In genomic region chr12:91736221-91736980, GRCm38 (mm10) we compare ENCODE assay signal across 16 mouse cellular contexts. TPM values are rescaled to one million over a fixed set of nuclear protein-coding genes. Genes with fewer than 3 reads are reported as not detected.
DNase-seq lines count a peak whose midpoint lies in the region; ATAC-seq lines count a peak whose summit lies in the region.
"Had no signal": no experiment of that assay in that cellular context is flagged by ENCODE, and none has a peak within 500 bp of the region (broad histone marks: within the 10 kb centered on the region; RNA-seq: fewer than 3 reads in every experiment).

No protein-coding gene starts in this region.

- H3K4me2 ChIP-seq in intestine, embryonic 16.5 days (ENCODE audit: low read depth, low read length) = no peak overlapping the region
- H3K4me2 ChIP-seq in intestine, embryonic 15.5 days (replicated peaks) = no peak overlapping the region
- no peak overlapping the region for H3K4me2 ChIP-seq in liver, embryonic 16.5 days (ENCODE audit: low read depth, low read length)
- H3K4me2 ChIP-seq in stomach, embryonic 15.5 days = no peak overlapping the region
- H3K4me2 ChIP-seq: embryonic facial prominence, embryonic 12.5 days; heart, embryonic 12.5 days had no signal

- no peaks in the 10 kb centered on the region for H3K9me3 ChIP-seq in intestine, embryonic 16.5 days (ENCODE audit: control insufficient read depth, low read length)
- H3K9me3 ChIP-seq in intestine, embryonic 15.5 days = no peaks in the 10 kb centered on the region
- H3K9me3 ChIP-seq in liver, embryonic 16.5 days (replicated peaks; ENCODE audit: control insufficient read depth, low read length) = no peaks in the 10 kb centered on the region
- H3K9me3 ChIP-seq in stomach, embryonic 15.5 days = no peaks in the 10 kb centered on the region
- H3K9me3 ChIP-seq: embryonic facial prominence, embryonic 12.5 days; heart, embryonic 12.5 days had no signal

- ATAC-seq in intestine, embryonic 16.5 days = peak; percentile 39; the same call in 1 of the 2 replicates
- ATAC-seq in intestine, embryonic 15.5 days = no peak
- ATAC-seq in common myeloid progenitor, adult 5-6 weeks (replicated peaks; ENCODE audit: low read depth, poor library complexity, severe bottlenecking) = peak; percentile 72
- peak; percentile 64 for ATAC-seq in liver, embryonic 16.5 days (ENCODE audit: low read depth)
- 0 out of 2 replicates have a peak, but pooled peaks have one; percentile 41 for ATAC-seq in stomach, embryonic 15.5 days (ENCODE audit: insufficient read depth, low FRiP score, low read depth)
- ATAC-seq: midbrain, embryonic 16.5 days had no signal

- H3K4me1 ChIP-seq in intestine, embryonic 16.5 days (ENCODE audit: control insufficient read depth, insufficient read depth, low read length) = peaks cover 9% of the 10 kb centered on the region; the same call in 1 of the 2 replicates
- no peaks in the 10 kb centered on the region for H3K4me1 ChIP-seq in intestine, embryonic 15.5 days (replicated peaks)
- H3K4me1 ChIP-seq in liver, embryonic 16.5 days (ENCODE audit: control insufficient read depth, low read depth, low read length) = peaks cover 18% of the 10 kb centered on the region
- H3K4me1 ChIP-seq in stomach, embryonic 15.5 days = peaks cover 5% of the 10 kb centered on the region; the same call in 1 of the 2 replicates
- H3K4me1 ChIP-seq: embryonic facial prominence, embryonic 12.5 days had no signal

- no peak for DNase-seq in ovary, postnatal 14 days (ENCODE audit: low spot score)
- no peak for DNase-seq in gastrocnemius, postnatal 10 days
- DNase-seq in layer of hippocampus, postnatal 36 days = no peak
- DNase-seq: adrenal gland, adult 8-10 months; B cell, adult 2 months; cerebellum, postnatal 14 days; kidney, postnatal 10 days; layer of hippocampus, adult 9-11 months had no signal

- no peak overlapping the region for H3K4me3 ChIP-seq in intestine, embryonic 16.5 days (ENCODE audit: low read length)
- no peak overlapping the region for H3K4me3 ChIP-seq in intestine, embryonic 15.5 days (replicated peaks)
- H3K4me3 ChIP-seq in liver, embryonic 16.5 days (ENCODE audit: low read depth, low read length) = no peak overlapping the region
- H3K4me3 ChIP-seq in stomach, embryonic 15.5 days (replicated peaks) = no peak overlapping the region
- H3K4me3 ChIP-seq: embryonic facial prominence, embryonic 12.5 days; heart, embryonic 12.5 days had no signal

- no peak overlapping the region for H3K27ac ChIP-seq in intestine, embryonic 16.5 days (ENCODE audit: low read length)
- no peak overlapping the region for H3K27ac ChIP-seq in intestine, embryonic 15.5 days
- H3K27ac ChIP-seq in liver, embryonic 16.5 days (ENCODE audit: low read length) = no peak overlapping the region
- H3K27ac ChIP-seq in stomach, embryonic 15.5 days = no peak overlapping the region
- H3K27ac ChIP-seq: embryonic facial prominence, embryonic 12.5 days had no signal

- H3K36me3 ChIP-seq in intestine, embryonic 16.5 days (ENCODE audit: control insufficient read depth, insufficient read depth, low read length) = no peaks in the 10 kb centered on the region
- H3K36me3 ChIP-seq in intestine, embryonic 15.5 days = no peaks in the 10 kb centered on the region
- peaks cover 10% of the 10 kb centered on the region for H3K36me3 ChIP-seq in liver, embryonic 16.5 days (ENCODE audit: control insufficient read depth, insufficient read depth)
- no peaks in the 10 kb centered on the region for H3K36me3 ChIP-seq in stomach, embryonic 15.5 days
- H3K36me3 ChIP-seq: embryonic facial prominence, embryonic 12.5 days; heart, embryonic 12.5 days had no signal

- no peaks in the 10 kb centered on the region for H3K27me3 ChIP-seq in intestine, embryonic 16.5 days (replicated peaks; ENCODE audit: control insufficient read depth, insufficient read depth, low read length)
- H3K27me3 ChIP-seq in intestine, embryonic 15.5 days (replicated peaks) = no peaks in the 10 kb centered on the region
- H3K27me3 ChIP-seq in liver, embryonic 16.5 days (ENCODE audit: control insufficient read depth, insufficient read depth, low read depth, low read length) = no peaks in the 10 kb centered on the region
- no peaks in the 10 kb centered on the region for H3K27me3 ChIP-seq in stomach, embryonic 15.5 days (replicated peaks)
- H3K27me3 ChIP-seq: embryonic facial prominence, embryonic 12.5 days; heart, embryonic 12.5 days had no signal

- no peak overlapping the region for H3K9ac ChIP-seq in intestine, embryonic 16.5 days (ENCODE audit: low read depth, low read length)
- no peak overlapping the region for H3K9ac ChIP-seq in intestine, embryonic 15.5 days
- H3K9ac ChIP-seq in liver, embryonic 16.5 days (ENCODE audit: low read depth, low read length) = no peak overlapping the region
- H3K9ac ChIP-seq in stomach, embryonic 15.5 days = no peak overlapping the region
- H3K9ac ChIP-seq: embryonic facial prominence, embryonic 12.5 days; heart, embryonic 12.5 days had no signal

- 90% methylated on average over 15 of the region's 15 CpGs for WGBS in intestine, embryonic 16.5 days
- 92% methylated on average over 15 of the region's 15 CpGs for WGBS in intestine, embryonic 15.5 days
- 43% methylated on average over 15 of the region's 15 CpGs for WGBS in liver, embryonic 16.5 days (ENCODE audit: insufficient replicate concordance)
- 89% methylated on average over 15 of the region's 15 CpGs for WGBS in stomach, embryonic 15.5 days

RNA-seq across cellular contexts. Expression of gene Ston2, which starts 51.8 kb away (rescaled TPM):
- 4.9 and 5.2 TPM in 2 replicates for polyA plus RNA-seq in intestine, embryonic 16.5 days (2015; fragmentation: Nextera tagmentation; extraction: Ambion mirVana)
- polyA plus RNA-seq in intestine, embryonic 15.5 days (2015; fragmentation: Nextera tagmentation; extraction: Ambion mirVana) = 6.5 and 7.4 TPM in 2 replicates
- 1.8 and 3.0 TPM in 2 replicates for total RNA-seq in common myeloid progenitor, adult 5-6 weeks (2017)
- 10.6 and 10.8 TPM in 2 replicates for polyA plus RNA-seq in liver, embryonic 16.5 days (2015; fragmentation: Nextera tagmentation; extraction: Ambion mirVana)
- polyA plus RNA-seq in stomach, embryonic 15.5 days (2015; fragmentation: Nextera tagmentation; extraction: Ambion mirVana) = 9.8 and 11.1 TPM in 2 replicates
- 10 to 100 TPM; 42.7 to 51.4 TPM for total RNA-seq in gastrocnemius, postnatal 10 days (2021)
- total RNA-seq in layer of hippocampus, postnatal 36 days (2021) = 10 to 100 TPM; 30.8 to 35.6 TPM
